Comparison of ENCODE assay signal across 16 mouse cellular contexts in the genomic region with DNA sequence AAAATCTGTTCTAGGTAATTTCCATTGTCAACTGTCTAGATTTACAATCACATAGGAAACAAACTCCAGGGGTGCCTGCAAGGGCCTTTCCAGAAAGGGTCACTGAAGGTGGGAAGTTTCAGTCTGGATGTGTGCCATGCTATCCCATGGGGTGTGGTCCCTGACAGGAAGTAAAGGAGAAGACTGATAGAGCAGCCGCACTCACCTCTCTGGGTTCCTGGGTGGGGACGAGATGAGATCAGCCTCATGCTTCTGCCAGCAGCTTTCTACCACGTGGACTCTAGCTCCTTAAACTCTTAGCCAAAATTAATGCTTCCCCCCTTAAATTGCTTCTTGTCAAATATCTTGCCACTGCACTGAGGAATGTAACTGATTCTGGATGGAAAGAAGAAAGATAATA.
"Had no signal": no experiment of that assay in that cellular context is flagged by ENCODE, and none has a peak within 500 bp of the region (broad histone marks: within the 10 kb centered on the region; RNA-seq: fewer than 3 reads in every experiment).

No protein-coding gene starts in this region.

- H3K36me3 ChIP-seq: neural tube, embryonic 12.5 days; neural tube, embryonic 13.5 days; neural tube, embryonic 15.5 days; stomach, embryonic 15.5 days had no signal

- H3K9me3 ChIP-seq: neural tube, embryonic 12.5 days; neural tube, embryonic 13.5 days; neural tube, embryonic 15.5 days; stomach, embryonic 15.5 days had no signal

- H3K27ac ChIP-seq: neural tube, embryonic 12.5 days; neural tube, embryonic 13.5 days; neural tube, embryonic 15.5 days; stomach, embryonic 15.5 days; stomach, postnatal 0 days had no signal

- H3K27me3 ChIP-seq: neural tube, embryonic 12.5 days; neural tube, embryonic 13.5 days; neural tube, embryonic 15.5 days; stomach, embryonic 15.5 days had no signal

- H3K4me1 ChIP-seq: neural tube, embryonic 12.5 days; stomach, embryonic 15.5 days had no signal

- H3K4me3 ChIP-seq: neural tube, embryonic 12.5 days; neural tube, embryonic 13.5 days; neural tube, embryonic 15.5 days; stomach, embryonic 15.5 days had no signal

- DNase-seq: retina, postnatal 1 day; right cerebral cortex, adult 18-20 months; right cerebral cortex, postnatal 14 days; right cerebral cortex, postnatal 4 days; spleen, adult 18-20 months; thymus, adult 18-20 months; thymus, adult 2 months; thymus, postnatal 14 days; thymus, postnatal 25 days; thymus, postnatal 36 days; thymus, postnatal 4 days had no signal

- H3K9ac ChIP-seq: neural tube, embryonic 12.5 days; neural tube, embryonic 13.5 days; neural tube, embryonic 15.5 days; stomach, embryonic 15.5 days had no signal
